ENCODE assay signal across 17 mouse cellular contexts in the genomic region with DNA sequence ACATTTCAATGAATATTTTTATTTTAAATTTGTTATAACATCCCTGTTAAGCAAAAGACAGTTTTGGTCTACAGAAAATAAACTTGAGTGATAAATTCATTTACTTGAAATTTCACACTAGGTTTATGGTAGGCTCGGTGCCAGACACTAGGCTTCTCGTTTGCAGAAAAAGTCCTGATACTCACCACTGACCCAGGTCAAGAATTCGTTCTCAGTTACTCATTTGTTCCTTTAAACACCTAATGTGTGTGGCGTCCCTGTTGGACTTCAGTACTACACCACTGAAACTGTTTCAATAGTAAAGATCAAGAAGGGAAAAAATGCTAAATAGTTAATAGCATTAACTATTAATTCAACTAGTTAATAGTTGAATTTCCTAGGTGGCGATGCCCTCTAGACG. TPM values are rescaled to one million over a fixed set of nuclear protein-coding genes. Genes with fewer than 3 reads are reported as not detected.
"Had no signal": no experiment of that assay in that cellular context is flagged by ENCODE, and none has a peak within 500 bp of the region (broad histone marks: within the 10 kb centered on the region; RNA-seq: fewer than 3 reads in every experiment).

No protein-coding gene starts in this region.

- H3K4me3 ChIP-seq: hindbrain, embryonic 15.5 days; left cerebral cortex, adult 2 months; limb, embryonic 15.5 days; liver, embryonic 12.5 days; lung, embryonic 15.5 days; megakaryocyte, embryonic 14.5 days; neural tube, embryonic 13.5 days; stomach, embryonic 15.5 days had no signal

- H3K9me3 ChIP-seq: hindbrain, embryonic 15.5 days; limb, embryonic 15.5 days; liver, embryonic 12.5 days; lung, embryonic 15.5 days; megakaryocyte, embryonic 14.5 days; neural tube, embryonic 13.5 days; stomach, embryonic 15.5 days had no signal

- H3K4me1 ChIP-seq: hindbrain, embryonic 15.5 days; limb, embryonic 15.5 days; liver, embryonic 12.5 days; lung, embryonic 15.5 days; megakaryocyte, embryonic 14.5 days; neural tube, embryonic 13.5 days; stomach, embryonic 15.5 days had no signal

- ATAC-seq: liver, embryonic 12.5 days; midbrain, embryonic 16.5 days had no signal

- H3K36me3 ChIP-seq: hindbrain, embryonic 15.5 days; limb, embryonic 15.5 days; liver, embryonic 12.5 days; lung, embryonic 15.5 days; neural tube, embryonic 13.5 days; stomach, embryonic 15.5 days had no signal

- H3K27me3 ChIP-seq: hindbrain, embryonic 15.5 days; limb, embryonic 15.5 days; liver, embryonic 12.5 days; lung, embryonic 15.5 days; neural tube, embryonic 13.5 days; stomach, embryonic 15.5 days had no signal

- H3K4me2 ChIP-seq: hindbrain, embryonic 15.5 days; limb, embryonic 15.5 days; liver, embryonic 12.5 days; lung, embryonic 15.5 days; midbrain, embryonic 11.5 days; neural tube, embryonic 13.5 days; stomach, embryonic 15.5 days had no signal

- DNase-seq: lung, postnatal 14 days; retina, postnatal 1 day; right cerebral cortex, postnatal 4 days; spleen, adult 18-20 months; thymus, adult 2 months; thymus, postnatal 25 days had no signal

- H3K27ac ChIP-seq: hindbrain, embryonic 15.5 days; left cerebral cortex, adult 2 months; limb, embryonic 15.5 days; liver, embryonic 12.5 days; lung, embryonic 15.5 days; macrophage; neural tube, embryonic 13.5 days; stomach, embryonic 15.5 days had no signal

- H3K9ac ChIP-seq: hindbrain, embryonic 15.5 days; limb, embryonic 15.5 days; liver, embryonic 12.5 days; lung, embryonic 15.5 days; neural tube, embryonic 13.5 days; stomach, embryonic 15.5 days had no signal

RNA-seq across cellular contexts. Expression of a gene that starts 46.3 kb away (rescaled TPM):
- polyA plus RNA-seq: macrophage had no signal
